Mouse (Mus musculus) forebrain, embryonic 16.5 days (tissue): ENCODE results near the gene Gm14403. TPM values are rescaled to one million over a fixed set of nuclear protein-coding genes. Genes with fewer than 3 reads are reported as not detected.
"Not testable (repeated sequence)": the region's sequence is repeated elsewhere in the genome, so short reads cannot be mapped to it uniquely, and the experiment has no call there.

Experiments
- ATAC-seq: fragments of 200-750 bp; cut with Nextera tagmentation; 2 replicates; pipeline ENCODE4 v1.8.0; 2017; ENCODE audit warnings: mild to moderate bottlenecking, moderate library complexity
- H3K27ac ChIP-seq: fragments of 300-500 bp; sonication (generic); 2 replicates; pipeline ENCODE4 v1.5.1; 2014; ENCODE audit warnings: low read length, control low read depth
- H3K27me3 ChIP-seq: fragments of 300-500 bp; sonication (generic); replicated peaks from 2 replicates; pipeline ENCODE4 v1.6.1; 2014; ENCODE audit warnings: low read length; ENCODE audit not compliant: control insufficient read depth, insufficient read depth
- H3K36me3 ChIP-seq: fragments of 300-500 bp; sonication (generic); 2 replicates; pipeline ENCODE4 v1.6.1; 2014; ENCODE audit not compliant: control insufficient read depth, insufficient read depth
- H3K4me1 ChIP-seq: fragments of 300-500 bp; sonication (generic); replicated peaks from 2 replicates; pipeline ENCODE4 v1.6.1; 2014; ENCODE audit warnings: low read length; ENCODE audit not compliant: control insufficient read depth, insufficient read depth
- H3K4me2 ChIP-seq: fragments of 300-500 bp; sonication (generic); 2 replicates; pipeline ENCODE4 v1.6.1; 2014; ENCODE audit warnings: mild to moderate bottlenecking, low read length, control low read depth
- H3K4me3 ChIP-seq: fragments of 300-500 bp; sonication (generic); replicated peaks from 2 replicates; pipeline ENCODE4 v1.5.1; 2014; ENCODE audit warnings: mild to moderate bottlenecking, low read length, control low read depth
- H3K9ac ChIP-seq: fragments of 300-500 bp; sonication (generic); replicated peaks from 2 replicates; pipeline ENCODE4 v1.6.1; 2014; ENCODE audit warnings: low read depth, low read length, control low read depth
- H3K9me3 ChIP-seq: fragments of 300-500 bp; sonication (generic); 2 replicates; pipeline ENCODE4 v1.6.1; 2016; ENCODE audit warnings: low read length; ENCODE audit not compliant: control insufficient read depth
- WGBS: fragments of 180-500 bp; shearing (Covaris S2); extraction: QIAGEN DNeasy Blood & Tissue Kit; methylation state at CpG from one replicate; pipeline ENCODE4 v1.1.7; 2014; 5-methylcytosine and 5-hydroxymethylcytosine counted together
- polyA plus RNA-seq: library from polyadenylated mRNA; unstranded; fragments of >200 nt; fragmentation: Nextera tagmentation; extraction: Ambion mirVana; gene quantifications from 2 replicates; pipeline ENCODE4 v1.2.1, GENCODE M21; 2015

Gm14403 gene
- polyA plus RNA-seq, 1 experiment from 2014 or later = 2.8 TPM

DNA sequence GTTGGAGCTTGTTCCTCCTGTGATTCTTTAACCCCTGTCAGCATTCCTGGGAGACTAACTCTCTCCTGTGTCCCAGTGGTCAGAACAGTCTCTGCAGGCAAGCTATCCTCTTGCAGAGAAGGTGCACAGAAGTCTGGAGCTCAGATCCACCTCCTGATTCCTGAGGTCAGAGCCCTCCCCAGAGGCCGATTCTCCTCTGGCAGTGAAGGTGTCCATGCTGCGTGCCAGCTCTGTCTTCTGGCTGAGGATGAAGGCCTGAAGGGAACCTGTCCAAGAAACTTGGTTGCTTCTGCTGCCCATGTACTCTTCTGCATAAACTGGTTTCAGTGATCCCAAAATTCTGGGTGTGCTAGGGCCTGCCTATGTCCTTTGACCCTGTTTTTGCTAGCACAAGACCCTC is 39.1 kb downstream of the Gm14403 start:
- H3K36me3 ChIP-seq, H3K4me2 ChIP-seq, H3K9ac ChIP-seq, H3K4me3 ChIP-seq, H3K9me3 ChIP-seq, H3K27ac ChIP-seq, ATAC-seq, H3K27me3 ChIP-seq, H3K4me1 ChIP-seq: not testable (repeated sequence)
- WGBS = 76% methylated on average over 2 of the region's 2 CpGs

DNA sequence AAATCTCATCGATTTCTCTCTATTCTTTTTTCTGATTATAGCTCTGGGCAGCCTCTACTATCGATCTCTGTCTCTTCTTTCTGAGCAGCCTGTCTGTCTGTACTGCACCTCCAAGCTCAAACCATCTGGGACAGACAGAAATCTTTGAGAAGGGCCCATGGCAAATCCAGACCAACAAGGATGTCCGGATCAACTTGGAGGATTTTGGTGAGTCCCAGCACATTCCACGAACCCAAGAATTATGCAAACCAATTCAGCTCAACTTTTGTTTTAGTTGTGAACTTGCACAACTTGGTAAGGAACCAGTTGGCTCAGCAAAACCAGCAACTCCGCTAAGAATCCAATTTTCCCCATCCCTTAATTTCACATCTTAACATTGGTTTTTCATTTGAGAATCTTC is 39.7 kb downstream of the Gm14403 start:
- not testable (repeated sequence) for ATAC-seq, H3K4me1 ChIP-seq, H3K27ac ChIP-seq, H3K9ac ChIP-seq, H3K27me3 ChIP-seq, H3K4me2 ChIP-seq, H3K36me3 ChIP-seq, H3K9me3 ChIP-seq, H3K4me3 ChIP-seq
- 88% methylated on average over 5 of the region's 5 CpGs for WGBS

DNA sequence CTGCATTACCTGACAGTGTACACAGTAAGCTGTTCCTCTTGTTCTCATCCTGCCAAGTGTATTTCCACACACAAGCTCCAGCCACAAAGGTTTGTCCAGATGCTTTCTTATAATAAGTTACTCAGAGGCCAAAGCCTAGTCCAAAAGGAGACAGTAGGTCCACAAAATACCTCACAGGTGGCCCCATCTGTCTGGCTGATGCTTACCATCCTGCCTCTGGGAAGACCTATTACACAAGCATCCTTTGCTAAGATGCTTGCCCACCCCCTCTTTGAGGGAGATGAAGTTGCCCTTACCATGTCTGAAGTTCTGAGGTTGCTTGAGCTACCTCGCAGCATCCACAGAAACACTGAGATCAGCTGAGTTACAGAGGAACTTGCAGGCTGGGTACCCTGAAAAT is 57.2 kb downstream of the Gm14403 start:
- H3K27ac ChIP-seq, H3K4me1 ChIP-seq, H3K4me3 ChIP-seq, H3K27me3 ChIP-seq, H3K9me3 ChIP-seq, H3K4me2 ChIP-seq, H3K9ac ChIP-seq, ATAC-seq, H3K36me3 ChIP-seq: not testable (repeated sequence)
- WGBS = no CpG with 5 or more reads among the region's 1 CpGs

Other genes starting within 250 kb of the Gm14403 start
- gene Gm14409, start 231.2 kb upstream of the Gm14403 start, polyA plus RNA-seq = not detected in 2 replicates
- gene Gm14412, start 173.9 kb upstream of the Gm14403 start, polyA plus RNA-seq = 0.26 and 0.35 TPM in 2 replicates
- 6.1 and 8.1 TPM in 2 replicates for gene Gm14418, start 99.9 kb upstream of the Gm14403 start, polyA plus RNA-seq
- gene Zfp970, start 33.5 kb upstream of the Gm14403 start, polyA plus RNA-seq = 7.2 and 7.5 TPM in 2 replicates
- gene Gm14406, start 80.0 kb downstream of the Gm14403 start, polyA plus RNA-seq = not detected in 2 replicates